In genomic region chr11:71357089-71357488, GRCm38 (mm10) we compare ENCODE assay signal across 20 mouse cellular contexts.
A peak's percentile ranks its signal among the peaks of the same experiment; 100 is the strongest.
DNase-seq lines count a peak whose midpoint lies in the region; ATAC-seq and TF ChIP-seq lines count a peak whose summit lies in the region.
"Had no signal": no experiment of that assay in that cellular context is flagged by ENCODE, and none has a peak within 500 bp of the region (broad histone marks: within the 10 kb centered on the region; RNA-seq: fewer than 3 reads in every experiment).

No protein-coding gene starts in this region.

- dilution Hi-C loops in CH12.LX (cut with MboI; ENCODE audit: extremely low pct_ligation_motif_present, extremely low pct_unique_long_range_greater_than_20kb, low sequenced_read_pairs): no loop called here

- no peak for TF ChIP-seq POLR2A in CH12.LX (IDR thresholded peaks at IDR 0.05; ENCODE audit: low read depth, low read length)

- no peak overlapping the region for H3K9ac ChIP-seq in forebrain, embryonic 14.5 days (ENCODE audit: low read length)
- H3K9ac ChIP-seq in forebrain, embryonic 13.5 days: no peak overlapping the region
- H3K9ac ChIP-seq in kidney, postnatal 0 days (ENCODE audit: low read depth, low read length): no peak overlapping the region
- no peak overlapping the region for H3K9ac ChIP-seq in CH12.LX (ENCODE audit: insufficient read depth, low read depth)
- no peak overlapping the region for H3K9ac ChIP-seq in stomach, postnatal 0 days (ENCODE audit: low read length)
- H3K9ac ChIP-seq in kidney, embryonic 15.5 days: no peak overlapping the region
- H3K9ac ChIP-seq: heart, embryonic 13.5 days; limb, embryonic 13.5 days; liver, embryonic 15.5 days; neural tube, embryonic 15.5 days had no signal

- H3K79me2 ChIP-seq in CH12.LX (replicated peaks; ENCODE audit: control insufficient read depth, extremely low read depth, insufficient read depth, poor library complexity, severe bottlenecking): no peaks in the 10 kb centered on the region

- H3K4me3 ChIP-seq in forebrain, embryonic 14.5 days (ENCODE audit: low read depth, low read length): no peak overlapping the region
- H3K4me3 ChIP-seq in forebrain, embryonic 13.5 days: no peak overlapping the region
- H3K4me3 ChIP-seq in kidney, postnatal 0 days (replicated peaks; ENCODE audit: low read depth, low read length): no peak overlapping the region
- H3K4me3 ChIP-seq in CH12.LX (replicated peaks in 1 of 3; ENCODE audit: low read depth in 2 of 3, low read length in 2 of 3, poor library complexity in 1 of 3): no peak overlapping the region
- no peak overlapping the region for H3K4me3 ChIP-seq in stomach, postnatal 0 days (ENCODE audit: low read depth, low read length)
- no peak overlapping the region for H3K4me3 ChIP-seq in kidney, embryonic 15.5 days (replicated peaks)
- H3K4me3 ChIP-seq: heart, embryonic 13.5 days; limb, embryonic 13.5 days; liver, embryonic 15.5 days; midbrain, embryonic 10.5 days; myocyte; neural tube, embryonic 15.5 days had no signal

- in situ Hi-C loops in CH12.LX (cut with MboI; ENCODE audit: low pct_ligation_motif_present, low pct_unique_long_range_greater_than_20kb, low sequenced_read_pairs): no loop called here

- H3K36me3 ChIP-seq in forebrain, embryonic 14.5 days (ENCODE audit: control insufficient read depth, insufficient read depth, low read length): no peaks in the 10 kb centered on the region
- no peaks in the 10 kb centered on the region for H3K36me3 ChIP-seq in forebrain, embryonic 13.5 days (ENCODE audit: poor library complexity, severe bottlenecking)
- no peaks in the 10 kb centered on the region for H3K36me3 ChIP-seq in kidney, postnatal 0 days (ENCODE audit: insufficient read depth, low read length)
- no peaks in the 10 kb centered on the region for H3K36me3 ChIP-seq in CH12.LX (replicated peaks in 1 of 2; ENCODE audit: control insufficient read depth in 1 of 2, insufficient read depth in 1 of 2, low read length in 1 of 2)
- no peaks in the 10 kb centered on the region for H3K36me3 ChIP-seq in stomach, postnatal 0 days (ENCODE audit: control insufficient read depth, insufficient read depth, low read length)
- no peaks in the 10 kb centered on the region for H3K36me3 ChIP-seq in kidney, embryonic 15.5 days
- H3K36me3 ChIP-seq: G1E; heart, embryonic 13.5 days; limb, embryonic 13.5 days; liver, embryonic 15.5 days; midbrain, embryonic 10.5 days; neural tube, embryonic 15.5 days had no signal

- DNase-seq in forebrain, embryonic 14.5 days (ENCODE audit: low spot score): peak; percentile 44
- no peak for DNase-seq in kidney, postnatal 0 days (ENCODE audit: low spot score)
- DNase-seq in kidney, adult 9 months: no peak
- no peak for DNase-seq in CH12.LX (ENCODE audit: extremely low read depth)
- peak; percentile 2 for DNase-seq in Muller cell, postnatal 12 days (ENCODE audit: inconsistent ontology term)
- DNase-seq in stomach, postnatal 0 days (ENCODE audit: low spot score): no peak
- DNase-seq: adrenal gland, adult 8-10 months; gastrocnemius, postnatal 36 days; heart, postnatal 36 days; kidney, postnatal 10 days; lung, postnatal 4 days had no signal

- H3K9me3 ChIP-seq in forebrain, embryonic 14.5 days (replicated peaks; ENCODE audit: control insufficient read depth, low read length): no peaks in the 10 kb centered on the region
- no peaks in the 10 kb centered on the region for H3K9me3 ChIP-seq in forebrain, embryonic 13.5 days (replicated peaks)
- H3K9me3 ChIP-seq in kidney, postnatal 0 days (replicated peaks; ENCODE audit: low read length): no peaks in the 10 kb centered on the region
- H3K9me3 ChIP-seq in CH12.LX (replicated peaks; ENCODE audit: low read length): no peaks in the 10 kb centered on the region
- H3K9me3 ChIP-seq in stomach, postnatal 0 days (ENCODE audit: control insufficient read depth, low read length): no peaks in the 10 kb centered on the region
- no peaks in the 10 kb centered on the region for H3K9me3 ChIP-seq in kidney, embryonic 15.5 days (replicated peaks)
- H3K9me3 ChIP-seq: heart, embryonic 13.5 days; limb, embryonic 13.5 days; liver, embryonic 15.5 days; midbrain, embryonic 10.5 days; neural tube, embryonic 15.5 days had no signal

- no peak for ATAC-seq in forebrain, embryonic 14.5 days
- ATAC-seq in forebrain, embryonic 13.5 days: no peak
- no peak for ATAC-seq in kidney, postnatal 0 days (replicated peaks; ENCODE audit: low FRiP score, low read depth)
- ATAC-seq in stomach, postnatal 0 days (ENCODE audit: low FRiP score, low TSS enrichment): no peak
- no peak for ATAC-seq in kidney, embryonic 15.5 days (replicated peaks; ENCODE audit: low FRiP score)

- TF ChIP-seq CTCF in kidney, postnatal 0 days (IDR thresholded peaks at IDR 0.05; ENCODE audit: low read depth): peak; percentile 51
- peak in 1 of 2 experiments; percentile 40; a peak in 2 of 4 replicates for TF ChIP-seq CTCF in CH12.LX (conservative IDR thresholded peaks at IDR 0.05 in 1 of 2, IDR thresholded peaks at IDR 0.05 in 1 of 2; ENCODE audit: low read depth in 2 of 2, low read length in 2 of 2)
- no peak for TF ChIP-seq CTCF in stomach, postnatal 0 days (IDR thresholded peaks at IDR 0.05; ENCODE audit: low read depth)

- H3K4me2 ChIP-seq in forebrain, embryonic 14.5 days (ENCODE audit: low read length): no peak overlapping the region
- no peak overlapping the region for H3K4me2 ChIP-seq in forebrain, embryonic 13.5 days
- no peak overlapping the region for H3K4me2 ChIP-seq in kidney, postnatal 0 days (ENCODE audit: low read length)
- no peak overlapping the region for H3K4me2 ChIP-seq in CH12.LX (ENCODE audit: insufficient read depth, low read depth, poor library complexity, severe bottlenecking)
- no peak overlapping the region for H3K4me2 ChIP-seq in stomach, postnatal 0 days (replicated peaks; ENCODE audit: low read depth)
- no peak overlapping the region for H3K4me2 ChIP-seq in kidney, embryonic 15.5 days
- H3K4me2 ChIP-seq: heart, embryonic 13.5 days; limb, embryonic 13.5 days; liver, embryonic 15.5 days; neural tube, embryonic 15.5 days had no signal

- WGBS in forebrain, embryonic 14.5 days: 5% methylated on average over 3 of the region's 3 CpGs
- WGBS in forebrain, embryonic 13.5 days: 21% methylated on average over 3 of the region's 3 CpGs
- 50% methylated on average over 3 of the region's 3 CpGs for WGBS in kidney, postnatal 0 days
- 62% methylated on average over 3 of the region's 3 CpGs for WGBS in stomach, postnatal 0 days
- WGBS in kidney, embryonic 15.5 days: 55% methylated on average over 3 of the region's 3 CpGs

- no peaks in the 10 kb centered on the region for H3K27me3 ChIP-seq in forebrain, embryonic 14.5 days (replicated peaks; ENCODE audit: control insufficient read depth, insufficient read depth, low read length)
- no peaks in the 10 kb centered on the region for H3K27me3 ChIP-seq in forebrain, embryonic 13.5 days
- H3K27me3 ChIP-seq in kidney, postnatal 0 days (ENCODE audit: insufficient read depth, low read length): no peaks in the 10 kb centered on the region
- H3K27me3 ChIP-seq in CH12.LX (replicated peaks): peaks cover 83% of the 10 kb centered on the region
- H3K27me3 ChIP-seq in stomach, postnatal 0 days (ENCODE audit: control insufficient read depth, insufficient read depth, low read length): no peaks in the 10 kb centered on the region
- no peaks in the 10 kb centered on the region for H3K27me3 ChIP-seq in kidney, embryonic 15.5 days
- H3K27me3 ChIP-seq: heart, embryonic 13.5 days; limb, embryonic 13.5 days; liver, embryonic 15.5 days; neural tube, embryonic 15.5 days had no signal

- no peak for TF ChIP-seq EP300 in CH12.LX (IDR thresholded peaks at IDR 0.05; ENCODE audit: low read length)
- TF ChIP-seq EP300 in stomach, postnatal 0 days (optimal IDR thresholded peaks at IDR 0.05): no peak

- H3K4me1 ChIP-seq in forebrain, embryonic 14.5 days (ENCODE audit: control insufficient read depth, insufficient read depth, low read length): 0 out of 2 replicates have a peak, but pooled peaks cover 4% of the 10 kb centered on the region
- peaks cover 6% of the 10 kb centered on the region for H3K4me1 ChIP-seq in forebrain, embryonic 13.5 days
- no peaks in the 10 kb centered on the region for H3K4me1 ChIP-seq in kidney, postnatal 0 days (replicated peaks; ENCODE audit: insufficient read depth, low read length)
- H3K4me1 ChIP-seq in CH12.LX (ENCODE audit: control insufficient read depth in 1 of 2, insufficient read depth in 2 of 2): no peaks in the 10 kb centered on the region
- no peaks in the 10 kb centered on the region for H3K4me1 ChIP-seq in stomach, postnatal 0 days (replicated peaks; ENCODE audit: control insufficient read depth, insufficient read depth)
- no peaks in the 10 kb centered on the region for H3K4me1 ChIP-seq in kidney, embryonic 15.5 days
- H3K4me1 ChIP-seq: heart, embryonic 13.5 days; limb, embryonic 13.5 days; liver, embryonic 15.5 days; midbrain, embryonic 10.5 days had no signal

- no peak overlapping the region for H3K27ac ChIP-seq in forebrain, embryonic 14.5 days (ENCODE audit: low read depth, low read length)
- H3K27ac ChIP-seq in forebrain, embryonic 13.5 days: no peak overlapping the region
- no peak overlapping the region for H3K27ac ChIP-seq in kidney, postnatal 0 days
- H3K27ac ChIP-seq in CH12.LX (ENCODE audit: insufficient read depth, low read depth): no peak overlapping the region
- no peak overlapping the region for H3K27ac ChIP-seq in stomach, postnatal 0 days (replicated peaks)
- no peak overlapping the region for H3K27ac ChIP-seq in kidney, embryonic 15.5 days
- H3K27ac ChIP-seq: heart, embryonic 13.5 days; limb, embryonic 13.5 days; liver, embryonic 15.5 days; midbrain, embryonic 10.5 days; neural tube, embryonic 15.5 days had no signal

- peak; percentile 44 for TF ChIP-seq RAD21 in CH12.LX (IDR thresholded peaks at IDR 0.05; ENCODE audit: low read depth, low read length)

TF ChIP-seq in CH12.LX, 34 proteins besides CTCF, POLR2A, EP300 and RAD21:
- TF ChIP-seq SIN3A (IDR thresholded peaks at IDR 0.05; ENCODE audit: low read length) (no peak), SMC3 (IDR thresholded peaks at IDR 0.05; ENCODE audit: low read depth, low read length) (0 out of 2 replicates have a peak, but pooled peaks have one; percentile 17)

Comparison
In these comparisons a context has a peak if more than half of its experiments do, and no peak if none do; other contexts are left out.
1. DNase-seq: peak in forebrain, embryonic 14.5 days (single experiment) and Muller cell, postnatal 12 days (single experiment); none in kidney, postnatal 0 days (single experiment), kidney, adult 9 months (single experiment), CH12.LX (single experiment) and stomach, postnatal 0 days (single experiment).